Mouse (Mus musculus) E14TG2a.4 (cell line): ENCODE data around the gene Cdh15.

Experiments used
- CTCF ChIP-seq: conservative IDR thresholded peaks from 2 replicates; pipeline ENCODE4 v1.5.1; 2014; ENCODE audit warnings: low read length
- NANOG ChIP-seq: IDR thresholded peaks from 2 replicates; pipeline ENCODE4 v1.6.1; 2014; ENCODE audit warnings: borderline replicate concordance, low read length, mixed read lengths
- POU5F1 ChIP-seq: IDR thresholded peaks from 2 replicates; pipeline ENCODE4 v1.6.1; 2014; ENCODE audit warnings: low read length, borderline replicate concordance

GRCm38 (mm10) chr8:122865441-122865840 is 17.7 kb downstream of the Cdh15 start:
- TF ChIP-seq CTCF (no peak), NANOG (no peak), POU5F1 (no peak)
